In genomic region chr14:16243603-16244209, GRCm38 (mm10) we compare ENCODE assay signal across 8 mouse cellular contexts. TPM values are rescaled to one million over a fixed set of nuclear protein-coding genes. Genes with fewer than 3 reads are reported as not detected.
DNase-seq lines count a peak whose midpoint lies in the region; ATAC-seq lines count a peak whose summit lies in the region.

No protein-coding gene starts in this region.

- H3K4me2 ChIP-seq in embryonic facial prominence, embryonic 14.5 days (ENCODE audit: low read depth, low read length) = peak overlapping the region; percentile 72
- peak overlapping the region; percentile 59 for H3K4me2 ChIP-seq in hindbrain, embryonic 11.5 days (replicated peaks; ENCODE audit: low read depth, low read length)
- peak overlapping the region; percentile 68 for H3K4me2 ChIP-seq in liver, embryonic 12.5 days
- H3K4me2 ChIP-seq in neural tube, embryonic 13.5 days = peak overlapping the region; percentile 70

- H3K27ac ChIP-seq in embryonic facial prominence, embryonic 14.5 days (replicated peaks; ENCODE audit: low read depth, low read length) = peak overlapping the region; percentile 56; the same call in 1 of the 2 replicates
- H3K27ac ChIP-seq in hindbrain, embryonic 11.5 days (ENCODE audit: low read depth, low read length) = 0 out of 2 replicates have a peak overlapping the region, but pooled peaks have one; percentile 42
- peak overlapping the region; percentile 93 for H3K27ac ChIP-seq in liver, embryonic 12.5 days
- peak overlapping the region; percentile 74 for H3K27ac ChIP-seq in neural tube, embryonic 13.5 days (replicated peaks)

- peak; percentile 19 for DNase-seq in urinary bladder, postnatal 25 days (ENCODE audit: low spot score)
- no peak for DNase-seq in urinary bladder, postnatal 14 days (ENCODE audit: low spot score)
- DNase-seq in embryonic facial prominence, embryonic 14.5 days (ENCODE audit: low spot score) = no peak
- no peak for DNase-seq in hindbrain, embryonic 11.5 days (ENCODE audit: low spot score)
- DNase-seq in layer of hippocampus, adult 9-11 months = no peak
- no peak for DNase-seq in frontal cortex, postnatal 36 days (ENCODE audit: low spot score in 2 of 2)

- 19% methylated on average over 10 of the region's 10 CpGs for WGBS in embryonic facial prominence, embryonic 14.5 days
- WGBS in hindbrain, embryonic 11.5 days = 22% methylated on average over 10 of the region's 10 CpGs
- WGBS in liver, embryonic 12.5 days (ENCODE audit: insufficient replicate concordance) = 3% methylated on average over 10 of the region's 10 CpGs
- 24% methylated on average over 10 of the region's 10 CpGs for WGBS in neural tube, embryonic 13.5 days

- H3K27me3 ChIP-seq in embryonic facial prominence, embryonic 14.5 days (replicated peaks; ENCODE audit: control insufficient read depth, insufficient read depth, low read length) = no peaks in the 10 kb centered on the region
- no peaks in the 10 kb centered on the region for H3K27me3 ChIP-seq in hindbrain, embryonic 11.5 days (ENCODE audit: control insufficient read depth, insufficient read depth, low read length)
- H3K27me3 ChIP-seq in liver, embryonic 12.5 days (replicated peaks) = no peaks in the 10 kb centered on the region
- no peaks in the 10 kb centered on the region for H3K27me3 ChIP-seq in neural tube, embryonic 13.5 days

- H3K36me3 ChIP-seq in embryonic facial prominence, embryonic 14.5 days (ENCODE audit: control insufficient read depth, insufficient read depth, low read length) = 0 out of 2 replicates have a peak, but pooled peaks cover 6% of the 10 kb centered on the region
- H3K36me3 ChIP-seq in hindbrain, embryonic 11.5 days (ENCODE audit: control insufficient read depth, insufficient read depth, low read length) = no peaks in the 10 kb centered on the region
- H3K36me3 ChIP-seq in liver, embryonic 12.5 days = 0 out of 2 replicates have a peak, but pooled peaks cover 4% of the 10 kb centered on the region
- 0 out of 2 replicates have a peak, but pooled peaks cover 3% of the 10 kb centered on the region for H3K36me3 ChIP-seq in neural tube, embryonic 13.5 days

- peak overlapping the region; percentile 54 for H3K4me3 ChIP-seq in embryonic facial prominence, embryonic 14.5 days (ENCODE audit: low read depth, low read length)
- H3K4me3 ChIP-seq in hindbrain, embryonic 11.5 days (ENCODE audit: low read depth, low read length) = peak overlapping the region; percentile 45
- peak overlapping the region; percentile 70 for H3K4me3 ChIP-seq in liver, embryonic 12.5 days
- H3K4me3 ChIP-seq in neural tube, embryonic 13.5 days = peak overlapping the region; percentile 53

- H3K9ac ChIP-seq in embryonic facial prominence, embryonic 14.5 days (ENCODE audit: low read depth, low read length) = peak overlapping the region; percentile 70
- H3K9ac ChIP-seq in hindbrain, embryonic 11.5 days (ENCODE audit: low read depth, low read length) = peak overlapping the region; percentile 78
- H3K9ac ChIP-seq in liver, embryonic 12.5 days = peak overlapping the region; percentile 77
- peak overlapping the region; percentile 78 for H3K9ac ChIP-seq in neural tube, embryonic 13.5 days

- no peaks in the 10 kb centered on the region for H3K9me3 ChIP-seq in embryonic facial prominence, embryonic 14.5 days (ENCODE audit: control insufficient read depth, low read length)
- no peaks in the 10 kb centered on the region for H3K9me3 ChIP-seq in hindbrain, embryonic 11.5 days (ENCODE audit: control insufficient read depth, low read length)
- no peaks in the 10 kb centered on the region for H3K9me3 ChIP-seq in liver, embryonic 12.5 days (replicated peaks)
- H3K9me3 ChIP-seq in neural tube, embryonic 13.5 days = no peaks in the 10 kb centered on the region

- ATAC-seq in embryonic facial prominence, embryonic 14.5 days (ENCODE audit: low read depth) = no peak
- ATAC-seq in hindbrain, embryonic 11.5 days (ENCODE audit: low FRiP score) = no peak
- peak; percentile 42 for ATAC-seq in liver, embryonic 12.5 days
- ATAC-seq in neural tube, embryonic 13.5 days (ENCODE audit: low read depth) = no peak

- H3K4me1 ChIP-seq in embryonic facial prominence, embryonic 14.5 days (ENCODE audit: control insufficient read depth, insufficient read depth, low read length) = no peaks in the 10 kb centered on the region; the same call in 1 of the 2 replicates
- no peaks in the 10 kb centered on the region for H3K4me1 ChIP-seq in hindbrain, embryonic 11.5 days (replicated peaks; ENCODE audit: control insufficient read depth, insufficient read depth, low read length)
- peaks cover 70% of the 10 kb centered on the region for H3K4me1 ChIP-seq in liver, embryonic 12.5 days
- peaks cover 14% of the 10 kb centered on the region for H3K4me1 ChIP-seq in neural tube, embryonic 13.5 days (replicated peaks)

RNA-seq across cellular contexts. Expression of gene Ngly1, which starts 5.4 kb away (rescaled TPM):
- 43.6 and 49.6 TPM in 2 replicates for polyA plus RNA-seq in embryonic facial prominence, embryonic 14.5 days (2014; fragmentation: Nextera tagmentation; extraction: Ambion mirVana)
- polyA plus RNA-seq in hindbrain, embryonic 11.5 days (2014; fragmentation: Nextera tagmentation; extraction: Ambion mirVana) = 23.0 and 24.3 TPM in 2 replicates
- polyA plus RNA-seq in liver, embryonic 12.5 days (2016; fragmentation: Nextera tagmentation; extraction: Ambion mirVana) = 22.0 and 23.0 TPM in 2 replicates
- polyA plus RNA-seq in neural tube, embryonic 13.5 days (2015; fragmentation: Nextera tagmentation; extraction: Ambion mirVana) = 26.6 and 26.9 TPM in 2 replicates

RNA-seq across cellular contexts. Expression of gene Oxsm, which starts 5.9 kb away (rescaled TPM):
- 1.7 and 1.8 TPM in 2 replicates for polyA plus RNA-seq in embryonic facial prominence, embryonic 14.5 days (2014; fragmentation: Nextera tagmentation; extraction: Ambion mirVana)
- 1.2 and 1.8 TPM in 2 replicates for polyA plus RNA-seq in hindbrain, embryonic 11.5 days (2014; fragmentation: Nextera tagmentation; extraction: Ambion mirVana)
- polyA plus RNA-seq in liver, embryonic 12.5 days (2016; fragmentation: Nextera tagmentation; extraction: Ambion mirVana) = 1.7 and 1.9 TPM in 2 replicates
- polyA plus RNA-seq in neural tube, embryonic 13.5 days (2015; fragmentation: Nextera tagmentation; extraction: Ambion mirVana) = 1.2 and 1.4 TPM in 2 replicates

Comparison
In these comparisons a context has a peak if more than half of its experiments do, and no peak if none do; other contexts are left out.
1. H3K27ac ChIP-seq: peak in every context shown above with its lines; median percentile 93 in liver, embryonic 12.5 days; 74 in neural tube, embryonic 13.5 days; 56 in embryonic facial prominence, embryonic 14.5 days; 42 in hindbrain, embryonic 11.5 days.